Mouse (Mus musculus): ENCODE results near the gene Supt4a.
A peak's percentile ranks its signal among the peaks of the same experiment; 100 is the strongest.

GRCm38 (mm10) chr11:87772354-87772753 lies 35.0 kb downstream of the Supt4a start:
- no peak for TF ChIP-seq CTCF (IDR thresholded peaks at IDR 0.05; ENCODE audit: control insufficient read depth, insufficient read depth, insufficient read length)
- no peak for TF ChIP-seq FOSL1 (IDR thresholded peaks at IDR 0.05; ENCODE audit: insufficient read depth, low read length, poor library complexity, severe bottlenecking)
- TF ChIP-seq MAX (IDR thresholded peaks at IDR 0.05): peak; percentile 9
